Mouse (Mus musculus): ENCODE measurements around the gene Msn. TPM values are rescaled to one million over a fixed set of nuclear protein-coding genes. Genes with fewer than 3 reads are reported as not detected.

The Msn gene
- 616 TPM for total RNA-seq (2023)

DNA sequence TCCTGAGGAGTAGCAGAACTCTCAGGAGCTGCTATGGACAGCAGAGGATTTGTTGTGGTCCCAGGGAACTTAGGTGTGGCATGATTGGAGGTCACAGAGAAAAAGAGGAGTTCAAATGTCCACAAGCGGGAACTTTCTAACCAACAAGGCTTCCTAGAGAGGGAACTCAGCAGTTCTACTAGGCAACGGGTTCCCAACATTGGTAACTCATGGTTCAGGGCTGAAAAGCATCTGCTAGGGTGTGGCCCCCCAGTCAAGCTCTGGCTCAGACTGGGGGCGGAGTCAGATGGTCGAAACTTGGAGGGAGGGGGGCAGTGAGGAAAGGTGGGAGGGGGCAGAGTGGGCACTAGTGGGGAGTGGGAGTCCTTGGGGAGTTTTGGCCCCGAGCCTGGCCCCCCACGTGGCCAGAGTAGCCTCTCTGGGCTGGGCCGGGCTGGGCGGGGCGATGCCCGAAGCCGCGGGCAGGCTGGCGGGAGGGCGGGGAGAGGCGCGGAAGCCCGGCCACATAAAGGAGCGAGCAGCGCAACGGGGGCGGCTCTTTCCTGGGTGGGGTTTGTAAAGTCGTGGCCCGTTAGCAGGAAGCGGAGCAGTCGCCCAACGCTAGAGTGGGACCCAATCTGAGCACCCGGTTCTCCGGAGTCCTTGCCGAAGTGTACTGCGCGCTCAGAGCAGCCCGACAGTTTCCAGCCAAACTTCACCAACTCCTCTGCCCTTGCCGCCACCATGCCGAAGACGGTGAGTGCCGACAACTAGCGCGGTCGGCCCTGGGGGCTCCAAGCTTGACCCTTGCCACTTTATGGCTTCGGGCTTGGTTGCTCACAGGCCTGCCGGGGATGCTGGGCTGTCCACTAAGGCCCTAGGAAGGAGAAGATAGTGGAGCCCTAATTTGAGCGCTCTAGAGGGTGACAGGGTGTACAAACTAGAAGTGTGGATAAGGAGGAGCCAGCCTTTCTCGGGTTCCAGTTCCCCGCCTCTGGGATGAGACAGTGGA lies at the start of gene Msn:
Gene Msn (plus strand): TSS at position 534 of the 991 bp plus-strand sequence.

Other genes starting within 250 kb of the Msn start
- gene Las1l, start 139.1 kb upstream of the Msn start, total RNA-seq (2023), result 91.5 TPM
- not detected for gene Vsig4, start 197.4 kb downstream of the Msn start, total RNA-seq (2023)